Mouse (Mus musculus) thymus, postnatal 25 days (tissue): ENCODE results near the gene Hoxb3.

Experiments used
- DNase-seq: peaks from one replicate; pipeline ENCODE4 v3.0.0; 2022

Gene Hoxb3

DNA sequence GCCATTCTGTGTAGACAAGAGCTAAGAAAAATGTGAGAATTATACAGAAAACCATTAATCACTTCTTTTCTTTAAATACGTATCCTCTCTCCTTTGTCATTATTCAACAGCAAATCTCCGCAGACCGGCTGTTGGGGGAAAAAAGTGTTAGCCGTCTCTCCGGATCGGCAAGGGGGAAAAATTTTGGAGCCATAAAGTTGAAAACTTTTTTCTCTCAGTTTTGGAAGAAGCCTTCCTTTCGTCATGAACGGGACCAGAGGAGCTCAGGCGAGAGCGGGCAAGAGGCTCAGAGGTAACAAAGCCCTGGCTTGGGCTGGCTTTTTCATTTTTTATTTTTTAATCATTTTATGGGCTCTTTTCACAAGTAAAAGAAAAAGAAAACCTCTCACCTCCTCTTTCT lies at the start of gene Hoxb3:
Gene Hoxb3 (plus strand): TSS at position 173 of the 400 bp plus-strand sequence.
- DNase-seq, result no peak

DNA sequence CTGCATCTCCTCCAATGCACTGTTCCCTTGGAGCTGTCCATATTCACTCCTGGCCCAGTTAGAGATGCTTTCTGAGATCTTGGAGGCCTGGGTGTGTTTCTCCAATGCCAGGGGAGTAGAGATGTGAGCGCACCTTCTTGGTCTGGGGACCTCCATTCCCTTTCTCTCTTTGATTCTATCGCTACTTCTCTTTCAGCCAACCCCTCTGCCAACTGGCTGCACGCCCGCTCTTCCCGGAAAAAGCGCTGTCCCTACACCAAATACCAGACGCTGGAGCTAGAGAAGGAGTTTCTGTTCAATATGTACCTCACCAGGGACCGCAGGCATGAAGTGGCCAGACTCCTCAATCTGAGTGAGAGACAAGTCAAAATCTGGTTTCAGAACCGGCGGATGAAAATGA lies 48.7 kb upstream of the Hoxb3 start:
- no peak for DNase-seq

DNA sequence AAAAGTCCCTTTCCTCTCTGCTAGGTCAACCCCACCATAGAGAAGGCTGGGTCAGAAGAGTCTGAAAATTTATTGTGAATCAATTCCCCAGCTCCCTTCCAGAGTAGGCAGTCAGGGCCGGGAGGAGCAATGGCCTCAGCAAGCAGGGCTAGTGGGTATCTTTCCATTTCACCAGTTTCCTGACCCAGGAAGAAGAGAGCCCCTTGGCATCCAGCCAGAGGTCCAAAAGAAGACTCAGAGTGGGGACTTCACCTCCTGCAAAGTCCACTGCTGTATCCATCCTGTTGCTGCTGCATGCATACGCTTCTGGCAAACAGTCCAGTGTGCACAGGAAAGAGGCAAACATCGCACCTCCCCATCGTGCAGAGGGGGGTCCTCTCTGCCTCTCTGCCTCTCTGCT lies 47.2 kb upstream of the Hoxb3 start:
- no peak for DNase-seq

DNA sequence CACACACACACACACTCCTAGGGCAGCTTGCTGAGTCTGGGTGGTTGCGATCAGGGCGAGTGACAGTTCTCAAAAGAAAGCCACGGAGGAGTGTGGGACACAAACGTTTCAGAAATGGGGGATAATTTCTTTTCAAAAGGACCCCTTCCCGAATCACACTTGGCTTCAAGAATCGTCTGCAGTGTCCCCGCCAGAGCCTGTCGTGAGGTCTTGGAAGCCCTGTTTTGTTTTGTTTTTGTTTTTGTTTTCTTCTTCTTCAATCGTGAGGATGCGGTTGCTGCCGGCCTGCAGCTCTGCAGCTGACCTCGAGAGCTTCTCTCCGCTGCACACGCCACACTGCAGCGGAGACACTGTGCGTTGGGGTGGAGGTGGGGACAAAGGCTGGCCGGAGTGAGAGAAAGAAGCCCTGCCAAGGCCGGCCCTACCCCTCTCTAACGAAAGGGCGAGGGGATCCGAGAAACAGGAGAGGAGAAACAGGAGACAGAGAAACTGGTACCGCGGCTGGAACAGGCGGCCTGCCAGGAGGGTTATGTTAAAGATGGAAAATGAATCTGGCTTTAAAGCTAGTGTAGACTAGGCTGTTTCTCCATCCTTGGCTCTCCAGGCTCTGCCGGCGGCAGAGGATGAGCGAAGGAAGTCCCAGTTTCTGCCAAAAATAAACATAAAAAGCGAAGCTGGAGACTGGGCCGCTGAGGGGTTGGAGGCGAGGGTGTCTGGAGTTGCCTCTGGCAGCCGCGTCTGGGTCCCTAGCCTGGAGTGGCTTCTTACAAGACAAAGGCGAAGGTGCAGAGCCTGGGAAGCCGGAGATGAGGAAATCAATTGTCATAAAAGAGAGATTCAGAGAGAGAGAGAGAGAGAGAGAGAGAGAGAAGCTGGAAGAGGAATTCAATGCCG lies 45.7 kb upstream of the Hoxb3 start:
- no peak for DNase-seq

DNA sequence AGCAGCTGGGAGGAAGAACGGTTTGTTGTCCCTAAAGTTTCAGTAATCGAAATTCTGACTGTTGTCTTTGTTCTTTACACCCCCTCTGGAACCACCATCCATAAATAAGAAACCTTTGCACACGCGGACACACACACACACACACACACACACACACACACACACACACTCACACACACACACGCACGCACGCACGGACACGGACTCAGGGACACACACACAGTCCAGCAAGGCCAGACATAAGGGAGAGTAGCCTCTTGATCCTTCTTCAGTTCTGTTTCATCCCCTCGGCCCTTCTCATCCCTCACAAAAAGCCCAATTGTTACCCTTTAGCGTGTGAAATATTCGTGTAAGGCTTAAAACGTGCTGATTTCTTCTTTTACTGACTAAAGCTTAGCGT lies 44.8 kb upstream of the Hoxb3 start:
- DNase-seq, result no peak

DNA sequence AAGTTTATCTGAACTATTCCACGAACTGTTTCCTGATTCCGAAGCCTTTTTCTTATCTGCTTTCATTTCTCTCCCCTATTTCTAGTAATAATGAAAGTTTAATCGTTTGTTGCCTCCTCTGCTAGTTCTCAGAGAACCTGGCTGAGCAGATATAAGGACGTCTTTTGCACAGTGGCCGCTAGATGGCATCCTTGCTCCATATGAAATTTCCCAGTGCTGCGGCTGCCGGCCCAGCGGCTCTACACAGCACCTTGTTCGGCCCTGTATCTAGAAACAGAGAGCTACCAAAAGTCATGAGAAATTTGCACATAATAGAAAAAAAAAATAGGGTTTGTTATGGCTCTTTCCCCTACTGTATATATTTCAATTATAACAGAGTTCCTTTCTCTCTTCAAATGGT lies 44.4 kb upstream of the Hoxb3 start:
- peak; percentile 83 for DNase-seq

DNA sequence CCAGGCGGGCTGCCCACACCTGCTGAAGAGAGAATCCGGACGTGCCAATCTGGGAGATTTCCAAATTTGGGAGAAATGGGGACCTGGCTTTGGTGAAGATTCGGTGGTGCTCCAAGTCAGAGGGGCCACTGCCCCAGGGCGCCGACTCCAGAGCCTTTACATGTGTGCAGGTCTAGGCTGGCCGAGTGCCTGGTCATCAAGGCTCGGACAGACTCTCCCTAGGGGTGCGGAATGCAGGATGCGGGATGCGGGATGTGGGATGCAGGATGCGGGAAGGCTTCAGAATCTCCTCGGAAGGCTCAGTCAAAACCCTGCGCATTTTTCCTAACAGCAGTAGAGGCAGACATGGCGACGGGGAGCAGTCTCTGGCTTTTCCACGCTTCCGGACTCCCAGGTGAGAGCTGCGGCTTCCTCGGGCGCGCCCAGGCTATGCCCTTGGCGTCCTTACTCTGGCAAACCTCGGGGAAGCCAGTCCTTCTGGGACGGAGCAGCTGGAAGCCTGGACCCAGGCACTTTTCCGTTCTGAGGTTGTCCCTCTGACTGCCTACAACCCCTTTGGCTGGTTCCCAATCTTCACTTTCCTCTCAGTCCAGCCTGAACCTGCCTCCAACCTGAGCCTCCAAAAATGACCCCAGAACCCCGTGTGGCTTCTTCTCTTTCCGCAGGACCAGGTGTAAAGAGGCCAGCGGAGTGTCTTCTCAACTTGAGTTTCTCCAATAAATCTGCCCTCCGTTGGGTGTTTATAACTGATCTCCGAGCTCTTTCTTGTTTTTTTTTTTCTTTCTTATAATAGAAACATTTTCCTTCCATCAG lies 43.5 kb upstream of the Hoxb3 start:
- no peak for DNase-seq

DNA sequence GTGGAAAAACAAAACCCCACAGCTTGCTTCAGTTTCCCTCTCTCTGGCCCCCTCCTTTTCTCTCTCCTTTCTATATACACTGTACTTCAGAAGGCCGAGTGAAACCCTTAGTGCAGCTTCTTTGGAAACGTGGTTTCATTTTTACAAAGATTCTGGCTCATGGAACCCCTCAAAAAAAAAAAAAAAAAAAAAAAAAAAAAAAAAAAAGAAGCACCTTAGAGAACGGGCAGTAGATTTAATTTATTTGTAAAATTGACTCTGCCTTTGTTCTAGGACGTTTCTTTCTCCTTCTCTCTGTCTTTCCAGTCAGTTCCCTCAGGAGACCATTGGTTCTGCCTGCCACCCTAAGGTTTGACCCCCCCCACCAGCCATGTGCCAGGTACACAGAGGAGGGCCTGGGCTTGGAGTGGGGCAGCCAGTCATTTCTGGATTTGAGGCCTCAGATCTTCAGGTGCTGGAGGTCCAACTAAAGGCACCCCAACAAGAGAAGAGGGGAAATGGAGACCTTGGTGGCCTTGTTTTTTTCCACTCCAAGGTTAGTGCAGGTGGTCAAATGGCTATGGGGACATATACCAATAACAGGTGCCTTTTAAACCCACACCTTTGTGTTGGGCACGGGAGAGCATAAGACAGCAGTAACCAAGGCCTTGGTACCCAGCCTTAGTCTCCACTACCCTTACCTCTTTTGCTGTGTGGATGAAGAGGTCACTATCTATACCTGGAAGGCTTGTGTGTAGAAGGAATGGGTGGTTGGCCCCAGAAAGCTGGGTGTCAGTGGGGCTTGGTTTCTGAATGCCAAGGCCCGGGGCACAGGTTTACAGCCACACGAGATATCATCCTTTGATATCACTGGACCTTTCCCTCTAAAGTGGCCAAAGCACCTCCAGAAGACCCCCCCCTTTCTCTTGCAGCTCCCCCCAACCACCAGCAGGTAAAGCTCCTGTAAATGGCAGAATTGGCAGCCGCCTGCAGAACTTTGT lies 42.4 kb upstream of the Hoxb3 start:
- no peak for DNase-seq

DNA sequence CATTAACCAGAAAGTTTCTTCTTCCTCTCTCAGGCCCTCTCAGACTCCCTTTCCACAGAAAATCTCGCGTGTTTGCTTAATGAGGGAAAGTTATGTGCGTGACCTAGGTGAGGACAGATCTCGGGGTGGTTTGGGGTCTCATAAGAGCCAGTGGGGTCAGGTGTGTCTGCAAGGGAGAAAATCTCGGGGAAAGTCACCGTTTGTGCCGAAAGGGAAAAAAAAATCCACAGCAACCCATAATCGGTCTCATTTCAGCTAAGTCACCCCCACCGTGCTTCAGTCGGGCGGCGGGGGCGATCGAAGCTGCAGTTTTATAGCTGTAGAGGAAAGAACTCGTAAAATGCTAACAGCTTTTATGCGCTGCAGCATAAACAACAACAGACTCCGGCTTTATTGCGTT lies 41.7 kb upstream of the Hoxb3 start:
- DNase-seq, result no peak

DNA sequence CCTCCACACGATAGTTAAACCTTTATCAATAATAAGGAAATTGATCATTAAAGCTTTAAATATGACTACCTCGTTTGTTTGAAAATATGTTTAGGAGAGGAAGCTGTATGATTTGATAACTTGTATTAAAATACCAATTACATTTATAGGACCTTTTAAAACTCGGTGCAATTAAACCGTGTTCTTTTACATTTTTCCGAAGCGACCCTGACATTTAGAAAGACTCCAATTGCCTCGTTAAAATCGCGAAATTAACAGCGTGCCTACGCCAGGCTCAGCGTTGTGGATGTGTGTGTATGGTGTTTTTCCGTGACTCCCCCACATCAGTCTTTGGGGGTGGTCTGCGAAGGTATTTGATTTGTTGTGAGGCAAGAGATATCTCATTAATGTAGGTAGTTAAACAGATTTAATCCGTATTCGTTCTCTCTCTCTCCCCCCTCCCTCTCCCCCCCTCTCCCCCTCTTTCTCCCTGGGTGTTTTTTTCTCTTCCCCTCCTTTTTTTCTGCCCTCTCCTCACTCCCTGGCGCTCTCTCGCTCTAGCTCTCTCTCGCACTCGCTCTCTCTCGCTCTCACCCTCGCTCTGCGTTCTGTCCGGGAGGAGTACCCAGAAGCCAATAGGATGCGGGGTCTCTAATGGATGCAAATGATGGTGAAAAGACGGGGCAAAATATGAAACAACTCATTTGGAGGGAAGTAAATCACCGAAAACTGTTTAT lies 41.1 kb upstream of the Hoxb3 start, which contains the start of gene Hoxb8:
Gene Hoxb8 (plus strand): TSS at position 51 of the 716 bp plus-strand sequence.
- DNase-seq, result no peak

DNA sequence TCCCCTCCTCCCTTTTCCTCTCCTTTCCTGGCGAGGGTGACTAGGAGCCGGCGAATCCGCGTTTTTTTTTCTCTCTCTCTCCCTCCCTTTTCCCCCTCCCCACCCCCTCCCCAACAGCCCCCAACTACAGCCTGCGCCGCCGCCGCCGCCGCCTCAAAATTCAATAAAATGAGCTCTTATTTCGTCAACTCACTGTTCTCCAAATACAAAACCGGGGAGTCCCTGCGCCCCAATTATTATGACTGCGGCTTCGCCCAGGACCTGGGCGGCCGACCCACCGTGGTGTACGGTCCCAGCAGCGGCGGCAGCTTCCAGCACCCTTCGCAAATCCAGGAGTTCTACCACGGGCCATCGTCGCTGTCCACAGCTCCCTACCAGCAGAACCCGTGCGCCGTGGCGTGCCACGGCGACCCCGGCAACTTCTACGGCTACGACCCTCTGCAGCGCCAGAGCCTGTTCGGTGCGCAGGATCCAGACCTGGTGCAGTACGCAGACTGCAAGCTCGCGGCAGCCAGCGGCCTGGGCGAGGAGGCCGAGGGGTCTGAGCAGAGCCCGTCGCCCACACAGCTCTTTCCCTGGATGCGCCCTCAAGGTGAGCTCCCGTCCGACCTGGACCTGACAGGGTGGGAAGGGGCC lies 40.2 kb upstream of the Hoxb3 start:
- DNase-seq, result no peak

DNA sequence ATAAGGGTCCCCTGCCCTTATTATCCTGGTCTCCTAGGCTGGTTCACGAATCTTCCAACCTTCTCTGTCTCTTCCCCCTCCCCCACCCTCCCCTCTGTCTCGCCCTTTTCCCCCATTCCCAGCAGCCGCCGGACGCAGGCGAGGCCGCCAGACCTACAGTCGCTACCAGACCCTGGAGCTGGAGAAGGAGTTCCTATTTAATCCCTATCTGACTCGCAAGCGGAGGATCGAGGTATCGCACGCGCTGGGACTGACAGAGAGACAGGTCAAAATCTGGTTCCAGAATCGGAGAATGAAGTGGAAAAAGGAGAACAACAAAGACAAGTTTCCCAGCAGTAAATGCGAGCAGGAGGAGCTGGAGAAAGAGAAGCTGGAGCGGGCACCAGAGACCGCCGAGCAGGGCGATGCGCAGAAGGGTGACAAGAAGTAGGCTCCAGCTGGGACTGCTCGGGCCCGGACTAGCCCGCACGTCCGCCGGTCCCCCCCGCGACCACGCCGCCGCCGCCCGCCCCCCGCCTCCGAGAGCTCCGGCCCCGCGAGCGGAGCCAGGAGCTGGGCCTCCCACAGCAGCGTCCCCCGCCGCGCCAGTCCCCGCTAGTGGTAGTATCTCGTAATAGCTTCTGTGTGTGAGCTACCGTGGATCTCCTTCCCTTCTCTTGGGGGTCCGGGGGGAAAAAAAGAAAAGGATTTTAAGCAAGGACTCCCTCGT lies 38.9 kb upstream of the Hoxb3 start:
- DNase-seq, result no peak

DNA sequence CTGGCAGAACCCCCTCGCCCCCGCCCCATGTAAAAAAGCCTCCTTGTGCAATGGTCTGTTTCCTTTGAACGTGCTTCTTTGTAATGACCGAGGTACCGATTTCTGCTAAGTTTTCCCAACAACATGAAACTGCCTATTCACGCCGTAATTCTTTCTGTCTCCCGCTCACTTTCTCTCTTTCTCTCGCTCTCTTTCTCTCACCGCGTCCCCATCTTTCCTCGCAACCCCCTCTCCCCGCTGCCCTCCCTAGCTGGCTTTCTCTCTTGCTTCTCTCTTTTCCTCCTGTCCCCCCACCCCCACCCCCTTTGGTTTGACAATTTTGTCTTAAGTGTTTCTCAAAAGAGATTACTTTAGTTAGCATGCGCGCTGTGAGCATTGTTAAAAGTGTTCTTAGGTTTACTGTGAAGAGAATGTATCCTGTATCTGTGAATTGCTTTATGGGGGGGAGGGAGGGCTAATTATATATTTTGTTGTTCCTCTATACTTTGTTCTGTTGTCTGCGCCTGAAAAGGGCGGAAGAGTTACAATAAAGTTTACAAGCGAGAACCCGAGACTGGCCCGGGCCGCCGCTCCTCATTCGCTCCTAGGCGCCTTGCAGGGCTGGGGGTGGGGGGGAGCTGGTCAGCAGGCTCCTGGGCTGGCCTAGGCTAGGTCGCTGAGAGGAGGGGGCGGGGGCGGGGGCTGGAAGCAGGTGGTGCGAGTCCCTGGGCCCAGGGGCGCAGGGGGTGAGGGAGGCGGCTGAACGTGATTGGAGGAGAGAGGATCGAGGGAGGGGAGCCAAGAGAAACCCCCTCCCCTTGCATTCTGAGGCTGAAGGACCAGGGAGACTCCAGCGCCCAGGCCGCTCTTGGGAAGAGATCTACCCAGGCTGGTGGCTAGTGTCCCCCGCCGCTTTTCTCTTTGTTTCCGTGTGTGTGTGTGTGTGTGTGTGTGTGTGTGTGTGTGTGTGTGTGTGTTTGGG lies 38.1 kb upstream of the Hoxb3 start:
- DNase-seq, result no peak

DNA sequence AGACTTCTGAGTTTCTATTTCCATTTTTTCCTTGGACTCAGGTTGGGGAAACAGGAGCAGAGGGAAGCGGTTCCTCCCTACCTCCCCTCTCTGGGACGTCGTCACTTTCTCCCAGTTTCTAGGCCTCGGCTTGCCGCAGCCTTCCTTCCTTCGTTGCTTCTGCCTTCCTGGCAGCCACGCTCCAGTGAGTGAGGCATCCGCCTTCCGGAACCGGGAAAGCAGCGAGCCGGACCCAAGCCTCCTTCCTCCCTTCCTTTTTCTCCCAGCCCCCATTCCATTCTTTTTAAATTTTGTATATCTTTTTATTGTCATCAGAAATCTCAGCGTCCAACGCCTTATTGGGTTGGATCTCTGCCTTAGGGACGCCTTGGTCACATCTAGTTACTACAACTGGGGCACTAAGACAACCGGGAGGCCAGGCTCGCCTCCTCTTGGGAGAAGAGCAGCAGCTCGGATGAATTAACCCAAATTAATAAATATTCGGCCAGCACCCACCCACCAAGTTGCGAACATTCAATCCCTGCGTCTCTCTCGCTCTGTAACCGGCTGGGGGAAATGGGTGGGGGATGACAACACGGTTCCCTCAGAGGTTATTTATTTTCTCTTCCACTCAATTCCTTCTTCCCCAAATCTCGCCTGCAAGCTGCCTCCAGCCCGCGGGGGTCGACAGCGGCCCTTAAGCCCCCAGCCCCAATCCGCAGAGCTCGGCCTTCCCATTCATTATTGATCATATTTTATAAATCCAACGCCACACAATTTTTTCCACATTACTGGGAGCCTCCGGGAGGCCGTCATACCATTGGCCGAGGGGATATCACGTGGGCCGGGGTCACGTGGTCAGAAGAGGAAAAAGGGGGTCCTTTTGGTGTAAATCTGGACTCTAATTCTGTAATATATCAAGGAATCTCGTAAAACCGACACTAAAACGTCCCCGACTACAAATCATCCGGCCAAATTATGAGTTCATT lies 37.1 kb upstream of the Hoxb3 start, which contains the start of gene Hoxb7:
Gene Hoxb7 (plus strand): TSS at position 853 of the 968 bp plus-strand sequence.
- DNase-seq, result no peak

DNA sequence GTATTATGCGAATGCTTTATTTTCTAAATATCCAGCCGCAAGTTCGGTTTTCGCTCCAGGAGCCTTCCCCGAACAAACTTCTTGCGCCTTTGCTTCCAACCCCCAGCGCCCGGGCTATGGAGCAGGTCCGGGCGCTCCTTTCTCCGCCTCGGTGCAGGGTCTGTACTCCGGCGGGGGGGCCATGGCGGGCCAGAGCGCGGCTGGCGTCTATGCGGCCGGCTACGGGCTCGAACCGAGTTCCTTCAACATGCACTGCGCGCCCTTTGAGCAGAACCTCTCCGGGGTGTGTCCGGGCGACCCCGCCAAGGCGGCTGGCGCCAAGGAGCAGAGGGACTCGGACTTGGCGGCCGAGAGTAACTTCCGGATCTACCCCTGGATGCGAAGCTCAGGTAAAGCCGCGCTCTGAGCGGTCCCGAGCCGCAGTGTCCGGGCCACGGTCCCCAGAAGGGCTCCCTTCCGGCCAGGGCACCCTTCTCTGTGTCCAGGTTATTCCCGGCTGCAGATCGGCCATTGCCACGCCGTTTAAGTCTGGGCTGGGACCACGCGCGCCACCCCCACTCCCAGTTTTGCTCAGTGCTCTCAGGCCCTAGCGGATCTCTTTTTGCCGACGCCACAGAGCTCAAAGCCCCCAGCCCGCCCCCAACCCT lies 36.3 kb upstream of the Hoxb3 start:
- DNase-seq, result no peak

DNA sequence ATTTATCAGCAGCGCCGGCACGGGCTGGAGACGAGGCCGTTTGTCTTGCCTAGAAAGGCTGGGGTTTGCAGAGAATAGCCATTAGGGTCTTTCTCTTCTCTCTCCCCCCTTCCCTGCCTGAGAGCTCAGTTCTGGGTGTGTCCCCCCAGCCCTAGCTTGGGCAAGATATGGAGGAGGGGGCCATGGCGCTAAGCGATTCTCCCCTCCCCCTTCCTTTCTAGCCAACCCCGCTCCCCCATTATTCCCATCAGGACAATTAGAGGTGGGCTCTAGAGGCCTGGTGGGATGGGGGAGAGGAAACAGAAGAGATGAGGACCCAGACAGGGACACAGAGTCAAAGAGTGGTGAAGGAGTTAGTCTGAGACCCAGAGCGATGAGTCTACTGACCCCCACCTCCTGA lies 35.7 kb upstream of the Hoxb3 start:
- DNase-seq, result no peak

DNA sequence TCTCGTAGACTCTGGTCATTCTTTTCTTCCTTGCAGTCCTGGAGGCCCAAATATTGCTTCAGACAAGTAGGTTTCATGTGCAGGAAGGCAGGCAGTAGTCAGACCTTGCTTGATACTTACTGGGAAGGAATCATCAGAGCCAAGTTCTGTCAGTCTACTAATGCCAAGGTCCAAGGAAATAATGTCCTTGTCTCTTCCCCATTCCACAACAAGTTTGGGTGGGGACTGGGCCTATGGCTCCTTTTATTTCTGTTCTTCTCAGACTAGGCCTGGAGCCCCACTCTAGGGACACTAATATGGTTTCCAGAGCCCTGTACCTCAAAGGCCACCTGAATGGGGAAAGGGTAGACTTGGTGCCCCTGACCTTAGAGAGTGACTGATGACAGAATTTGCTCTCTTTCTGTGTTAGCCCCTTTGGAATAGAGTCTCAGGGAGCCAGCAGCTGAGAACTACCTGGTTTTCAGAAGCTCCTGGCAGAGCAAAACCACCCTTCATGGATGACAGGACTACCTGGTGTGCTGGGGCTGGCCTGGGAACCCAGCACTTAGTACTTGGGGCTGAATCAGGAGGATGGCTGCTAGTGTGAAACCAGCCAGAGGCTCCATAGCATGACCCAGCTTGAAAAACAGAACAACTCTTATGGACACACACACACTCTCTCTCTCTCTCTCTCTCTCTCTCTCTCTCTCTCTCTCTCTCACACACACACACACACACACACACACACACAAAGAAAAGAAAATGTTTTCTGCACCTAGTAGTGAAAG lies 34.5 kb upstream of the Hoxb3 start:
- DNase-seq, result no peak
